Mouse (Mus musculus): ENCODE results near the gene Zfp981. TPM values are rescaled to one million over a fixed set of nuclear protein-coding genes. Genes with fewer than 3 reads are reported as not detected.
"Not testable (repeated sequence)": the region's sequence is repeated elsewhere in the genome, so short reads cannot be mapped to it uniquely, and the experiment has no call there.

The Zfp981 gene
- polyA plus RNA-seq, 1 experiment = not detected

DNA sequence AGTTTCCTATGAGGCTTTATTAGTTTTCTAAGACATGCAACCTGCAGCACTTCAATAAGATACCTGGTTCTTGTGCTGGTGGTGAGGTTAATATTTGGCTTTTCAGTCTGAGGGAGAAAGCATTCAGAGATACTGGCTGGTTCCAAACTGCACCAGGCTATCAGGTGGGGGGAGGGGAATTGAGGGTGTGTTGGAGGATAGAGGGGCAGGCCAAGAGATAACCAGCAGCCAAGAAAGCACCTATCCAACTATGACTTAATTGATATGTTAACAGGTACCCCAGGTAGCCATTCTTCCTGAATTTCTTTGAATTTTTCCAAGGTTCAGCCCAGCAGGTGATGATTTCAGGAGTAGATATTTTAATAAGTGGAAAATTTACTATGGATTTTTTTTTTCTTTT is 10.0 kb downstream of the Zfp981 start:
- H3K4me1 ChIP-seq (ENCODE audit: control insufficient read depth, insufficient read depth, insufficient read length, low read length); H3K27ac ChIP-seq (replicated peaks; ENCODE audit: low read depth, low read length); H3K4me3 ChIP-seq (ENCODE audit: insufficient read depth, low read depth, low read length): not testable (repeated sequence)

DNA sequence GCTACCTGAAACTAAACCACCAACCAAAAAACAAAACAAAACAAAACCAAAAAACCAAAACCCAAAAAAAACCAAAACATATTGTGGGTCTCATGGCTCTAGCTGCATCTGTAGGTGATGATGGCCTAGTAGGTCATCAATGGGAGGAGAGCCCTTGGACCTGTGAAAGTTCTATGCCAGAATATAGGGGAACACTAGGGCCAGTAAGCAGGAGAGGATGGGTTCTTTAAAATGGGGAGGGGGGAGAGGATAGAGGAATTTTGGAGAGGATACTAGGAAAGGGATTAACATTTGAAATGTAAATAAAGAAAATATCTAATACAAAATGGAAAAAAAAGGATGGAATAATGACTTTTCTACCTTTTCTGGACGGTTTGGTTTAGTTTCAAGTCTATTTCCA is 14.6 kb downstream of the Zfp981 start:
- Histone ChIP-seq H3K27ac (replicated peaks; ENCODE audit: low read depth, low read length) (no peak overlapping the region), H3K4me1 (ENCODE audit: control insufficient read depth, insufficient read depth, insufficient read length, low read length) (no peaks in the 10 kb centered on the region)

DNA sequence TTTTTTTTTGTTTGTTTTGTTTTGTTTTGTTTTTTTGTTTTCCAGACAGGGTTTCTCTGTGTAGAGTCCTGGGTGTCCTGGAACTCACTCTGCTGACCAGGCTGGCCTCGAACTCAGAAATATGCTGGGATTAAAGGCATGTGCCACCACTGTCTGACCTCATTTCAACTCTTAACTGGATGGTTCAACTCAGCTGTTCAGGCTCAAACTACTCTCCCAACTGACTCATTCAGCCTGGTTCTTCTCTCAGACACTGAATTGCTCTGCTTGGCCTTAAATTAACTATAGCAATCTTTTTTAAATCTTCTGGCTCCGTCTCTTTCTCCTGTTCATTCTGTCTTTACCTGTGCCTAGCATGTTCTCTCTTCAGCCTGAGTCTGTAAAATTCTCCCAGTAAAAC is 15.3 kb downstream of the Zfp981 start:
- not testable (repeated sequence) for H3K27ac ChIP-seq (replicated peaks; ENCODE audit: low read depth, low read length); H3K4me3 ChIP-seq (ENCODE audit: insufficient read depth, low read depth, low read length); H3K4me1 ChIP-seq (ENCODE audit: control insufficient read depth, insufficient read depth, insufficient read length, low read length)

More for the DNA sequence above, 14.6 kb downstream of the Zfp981 start:
- H3K4me3 ChIP-seq (ENCODE audit: insufficient read depth, low read depth, low read length) = no peak overlapping the region

DNA sequence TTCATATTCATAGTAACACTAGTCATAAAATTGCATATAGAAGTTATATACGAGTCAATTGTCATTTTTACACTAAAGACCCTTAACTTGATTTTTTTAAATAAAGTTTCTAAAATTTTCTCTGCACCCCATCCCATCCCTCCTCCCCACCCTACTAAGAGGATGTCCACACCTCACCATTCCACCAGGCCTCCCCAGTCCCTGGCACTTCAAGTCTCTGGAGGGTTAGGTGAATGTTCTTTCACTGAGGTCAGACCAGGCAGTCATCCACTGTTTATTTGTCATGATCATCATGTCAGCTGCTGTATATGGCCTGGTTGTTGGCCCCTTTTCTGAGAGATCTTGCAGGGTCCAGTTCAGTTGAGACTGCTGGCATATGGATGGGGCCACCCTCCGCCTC is 18.9 kb downstream of the Zfp981 start:
- H3K27ac ChIP-seq (replicated peaks; ENCODE audit: low read depth, low read length) = no peak overlapping the region
- H3K4me3 ChIP-seq (ENCODE audit: insufficient read depth, low read depth, low read length) = no peak overlapping the region
- no peaks in the 10 kb centered on the region for H3K4me1 ChIP-seq (ENCODE audit: control insufficient read depth, insufficient read depth, insufficient read length, low read length)

DNA sequence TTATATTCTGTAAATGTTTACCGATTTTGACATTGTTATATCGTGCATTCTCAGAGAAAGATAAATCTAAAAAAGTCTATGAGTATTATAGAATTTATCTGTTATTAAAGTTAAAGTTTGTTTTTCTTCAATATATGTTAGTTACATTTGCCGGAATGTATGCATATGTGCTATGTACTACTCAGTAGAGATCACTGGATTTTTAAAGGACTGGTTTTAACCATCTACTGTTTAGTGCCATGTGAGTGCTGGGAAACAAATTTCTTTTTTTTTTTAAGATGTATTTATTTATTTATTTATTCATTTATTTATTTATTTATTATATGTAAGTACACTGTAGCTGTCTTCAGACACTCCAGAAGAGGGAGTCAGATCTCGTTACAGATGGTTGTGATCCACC is 32.7 kb downstream of the Zfp981 start:
- no peak overlapping the region for H3K27ac ChIP-seq (replicated peaks; ENCODE audit: low read depth, low read length)
- H3K4me1 ChIP-seq (ENCODE audit: control insufficient read depth, insufficient read depth, insufficient read length, low read length) = no peaks in the 10 kb centered on the region
- H3K4me3 ChIP-seq (ENCODE audit: insufficient read depth, low read depth, low read length) = no peak overlapping the region

DNA sequence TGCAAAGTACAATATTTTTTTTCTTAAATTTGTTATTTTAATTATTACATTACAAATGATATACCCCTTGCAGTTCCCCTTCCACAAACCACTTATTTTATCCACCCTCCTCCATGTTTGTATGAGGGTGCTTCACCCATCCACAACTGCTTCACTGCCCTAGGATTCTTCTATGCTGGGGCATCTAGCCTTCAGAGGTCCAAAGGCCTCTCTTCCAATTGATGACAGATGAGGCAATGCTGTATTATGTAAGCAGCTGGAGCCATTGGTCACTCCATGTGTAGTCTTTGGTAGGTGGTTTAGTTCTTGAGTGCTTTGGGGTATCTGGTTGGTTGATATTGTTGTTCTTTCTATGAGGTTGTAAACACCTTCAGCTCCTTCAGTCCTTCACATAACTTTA is 34.1 kb downstream of the Zfp981 start:
- no peak overlapping the region for H3K27ac ChIP-seq (replicated peaks; ENCODE audit: low read depth, low read length)
- no peak overlapping the region for H3K4me3 ChIP-seq (ENCODE audit: insufficient read depth, low read depth, low read length)
- H3K4me1 ChIP-seq (ENCODE audit: control insufficient read depth, insufficient read depth, insufficient read length, low read length) = no peaks in the 10 kb centered on the region

DNA sequence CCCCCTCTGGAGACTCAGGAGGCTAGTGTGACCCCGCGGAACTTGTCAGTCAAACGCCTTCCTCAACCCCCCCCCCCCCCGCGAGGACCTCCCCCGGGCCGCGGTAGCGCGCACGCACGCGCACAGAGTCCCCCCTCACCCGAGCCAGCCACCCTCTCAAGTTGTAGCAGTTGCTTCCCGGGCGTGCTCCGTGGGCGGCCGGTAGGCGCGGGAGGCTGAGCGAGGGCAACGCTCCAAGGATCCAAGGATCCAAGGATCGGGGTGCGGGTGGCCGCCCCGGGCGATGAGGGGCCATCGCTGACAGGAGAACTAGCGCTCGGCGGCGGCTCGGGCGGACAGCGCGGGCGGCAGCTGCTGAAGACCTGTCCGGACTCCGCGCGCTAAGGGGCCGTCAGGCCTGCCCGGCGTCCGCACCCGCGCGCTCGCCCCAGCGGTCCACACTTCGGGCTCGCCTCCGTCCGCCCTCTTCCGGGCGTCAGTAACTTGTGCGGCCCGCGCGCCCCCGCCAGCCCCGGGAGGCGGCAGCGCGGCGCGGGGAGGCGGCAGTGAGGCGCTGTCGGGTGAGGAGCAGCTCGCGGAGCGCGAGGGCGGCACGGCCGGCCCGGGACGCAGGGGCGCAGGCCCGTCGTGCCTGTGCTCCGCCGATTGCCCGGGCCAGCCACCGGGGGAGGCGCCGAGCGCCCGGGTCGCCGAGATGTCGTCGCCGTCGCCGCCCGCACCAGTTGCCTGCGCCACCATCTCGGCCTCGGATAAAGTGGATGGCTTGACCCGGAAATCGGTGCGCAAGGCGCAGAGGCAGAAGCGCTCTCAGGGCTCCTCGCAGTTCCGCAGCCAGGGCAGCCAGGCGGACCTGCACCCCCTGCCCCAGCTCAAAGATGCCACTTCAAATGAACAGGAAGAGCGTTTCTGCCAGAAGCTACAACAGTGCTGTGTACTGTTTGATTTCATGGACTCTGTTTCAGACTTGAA is 78.4 kb downstream of the Zfp981 start:
- H3K27ac ChIP-seq (replicated peaks; ENCODE audit: low read depth, low read length); H3K4me3 ChIP-seq (ENCODE audit: insufficient read depth, low read depth, low read length); H3K4me1 ChIP-seq (ENCODE audit: control insufficient read depth, insufficient read depth, insufficient read length, low read length): not testable (repeated sequence)

Other genes starting within 250 kb of the Zfp981 start
- 1.6 and 1.9 TPM in 2 replicates for gene Zfp992, start 53.0 kb upstream of the Zfp981 start, polyA plus RNA-seq (2012; ENCODE audit: insufficient read depth, insufficient read length, missing spikeins)
- not detected in 2 replicates for gene Zfp993, start 108.9 kb downstream of the Zfp981 start, polyA plus RNA-seq (2012; ENCODE audit: insufficient read depth, insufficient read length, missing spikeins)